Mouse (Mus musculus): ENCODE results near the gene Col25a1.

Gene Col25a1

GRCm38 (mm10) chr3:130582903-130583664 is 451.8 kb downstream of the Col25a1 start:
- DNase-seq = no peak

GRCm38 (mm10) chr3:130584007-130584406 is 452.7 kb downstream of the Col25a1 start:
- DNase-seq = no peak

GRCm38 (mm10) chr3:130595050-130595449 is 463.7 kb downstream of the Col25a1 start:
- no peak for DNase-seq

DNA sequence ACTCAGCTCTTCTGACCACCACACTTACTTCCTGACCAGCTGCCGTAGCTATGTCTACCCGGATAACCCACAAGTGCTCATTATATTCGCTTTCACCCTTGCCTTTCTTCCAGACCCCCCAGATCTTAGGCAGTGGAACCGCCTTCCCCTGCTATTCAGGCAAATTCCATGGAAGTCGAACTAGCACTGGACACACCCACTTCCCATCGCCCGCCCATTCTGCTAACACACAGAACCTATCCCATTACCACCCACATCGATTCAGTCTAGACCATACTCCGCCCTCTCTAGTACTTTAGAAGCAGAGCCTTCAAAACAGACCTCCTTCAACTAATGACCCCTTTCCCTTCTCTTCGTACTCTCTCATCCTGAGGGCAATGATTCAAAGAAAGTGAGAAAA is 470.2 kb downstream of the Col25a1 start:
- no peak for DNase-seq

GRCm38 (mm10) chr3:130607924-130608323 is 476.6 kb downstream of the Col25a1 start:
- no peak for DNase-seq

GRCm38 (mm10) chr3:130614444-130614843 is 483.1 kb downstream of the Col25a1 start:
- no peak for DNase-seq

DNA sequence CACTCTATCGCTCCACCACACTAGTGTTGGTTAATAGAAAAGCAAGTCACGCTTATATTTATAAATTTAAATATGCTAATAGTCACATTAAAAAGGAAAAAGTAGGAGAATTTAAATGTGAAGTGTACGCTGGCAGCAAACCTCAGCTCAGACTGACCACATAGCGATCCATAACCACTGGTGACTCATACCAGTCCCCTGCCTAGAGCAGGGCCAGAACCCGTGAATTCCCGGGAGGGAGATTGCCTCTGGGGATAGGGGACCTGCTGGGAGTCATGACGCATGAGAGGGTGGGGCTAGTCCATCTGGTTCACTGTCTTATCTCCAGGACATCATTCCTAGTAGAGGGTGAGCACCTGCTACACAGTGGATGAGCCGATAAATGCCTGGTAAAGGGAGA is 484.3 kb downstream of the Col25a1 start:
- DNase-seq = no peak

DNA sequence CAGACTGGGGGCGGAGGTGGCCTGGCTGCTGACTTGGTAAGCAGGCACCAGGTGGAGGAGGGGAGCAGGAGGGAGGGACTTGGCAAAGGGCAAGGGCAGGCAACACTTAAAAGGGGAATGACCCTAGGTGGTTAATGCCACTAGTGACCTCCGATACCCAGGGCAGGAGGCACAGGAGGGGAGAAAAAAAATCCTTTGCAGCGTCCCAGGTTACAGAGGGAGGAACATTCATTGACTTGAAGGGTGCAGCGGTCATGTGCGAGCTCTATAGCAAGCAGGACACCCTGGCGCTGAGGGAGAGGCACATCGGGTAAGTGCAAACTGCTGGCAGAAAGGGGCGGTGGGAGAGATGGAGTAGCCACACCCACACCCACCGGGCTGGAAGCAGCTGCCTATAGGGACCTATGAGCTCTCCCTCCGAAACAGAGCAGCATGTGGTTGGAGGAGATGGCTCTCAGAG is 486.2 kb downstream of the Col25a1 start, which contains the start of gene Etnppl:
Gene Etnppl (plus strand): TSS at position 10 of the 460 bp plus-strand sequence.
- DNase-seq = no peak

DNA sequence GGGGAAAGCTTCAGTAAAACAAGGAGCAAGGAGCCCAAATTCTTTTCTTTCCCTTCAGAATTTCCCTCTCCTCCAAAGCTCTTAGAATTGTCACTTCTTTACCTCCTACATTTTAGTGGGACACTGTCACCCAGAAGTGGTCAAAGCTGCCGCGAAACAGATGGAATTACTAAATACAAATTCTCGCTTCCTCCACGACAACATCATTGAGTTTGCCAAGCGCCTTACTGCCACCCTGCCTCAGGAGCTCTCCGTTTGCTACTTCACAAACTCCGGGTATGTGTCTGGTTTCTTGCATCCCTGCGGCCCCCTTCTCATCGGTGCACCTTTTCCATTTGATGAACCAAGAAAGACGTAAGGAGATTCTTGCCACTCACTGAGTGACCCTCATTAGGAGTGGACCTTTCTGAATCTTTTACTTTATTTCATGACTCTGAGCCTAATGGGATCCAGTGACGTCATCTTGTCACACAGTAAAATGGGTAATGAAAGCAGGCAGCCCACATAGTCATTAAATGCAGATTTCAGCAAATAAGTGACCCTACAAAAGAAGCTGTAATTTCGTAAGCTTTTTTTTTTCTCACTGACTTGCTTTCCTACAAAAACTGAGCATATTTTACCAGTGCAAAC is 489.3 kb downstream of the Col25a1 start:
- no peak for DNase-seq

DNA sequence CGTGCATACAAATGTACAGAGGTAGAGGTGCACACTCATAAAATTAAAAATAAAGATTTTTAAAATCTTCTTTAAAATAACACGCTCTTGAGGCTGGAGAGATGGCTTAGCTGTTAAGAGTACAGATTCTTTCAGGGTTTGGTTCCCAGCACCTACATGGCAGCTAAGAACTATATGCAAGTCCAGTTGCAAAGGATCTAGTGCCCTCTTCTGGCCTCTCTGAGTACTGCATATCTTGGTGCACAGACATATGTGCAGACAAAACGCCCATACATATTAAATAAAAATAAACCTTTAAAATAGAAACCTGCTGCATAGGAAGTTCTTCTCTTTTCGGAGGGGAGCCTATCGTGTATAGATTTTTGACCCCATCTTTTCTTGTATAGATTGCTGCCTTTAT is 497.1 kb downstream of the Col25a1 start:
- DNase-seq = no peak

GRCm38 (mm10) chr3:130633859-130634258 is 502.6 kb downstream of the Col25a1 start:
- no peak for DNase-seq

- DNase-seq = no peak
Observed at GRCm38 (mm10) chr3:130646110-130646810, 515.0 kb downstream of the Col25a1 start.
